Comparison of ENCODE assay signal across 14 mouse cellular contexts in genomic region chr13:48317457-48317856, GRCm38 (mm10). TPM values are rescaled to one million over a fixed set of nuclear protein-coding genes. Genes with fewer than 3 reads are reported as not detected.
A peak's percentile ranks its signal among the peaks of the same experiment; 100 is the strongest.
DNase-seq lines count a peak whose midpoint lies in the region; ATAC-seq and TF ChIP-seq lines count a peak whose summit lies in the region.
"Had no signal": no experiment of that assay in that cellular context is flagged by ENCODE, and none has a peak within 500 bp of the region (broad histone marks: within the 10 kb centered on the region; RNA-seq: fewer than 3 reads in every experiment).

No protein-coding gene starts in this region.

- H3K27ac ChIP-seq in kidney, embryonic 16.5 days (ENCODE audit: low read length): no peak overlapping the region
- no peak overlapping the region for H3K27ac ChIP-seq in embryonic facial prominence, embryonic 10.5 days (replicated peaks)
- H3K27ac ChIP-seq in midbrain, embryonic 16.5 days (ENCODE audit: low read length): 0 out of 2 replicates have a peak overlapping the region, but pooled peaks have one; percentile 12
- no peak overlapping the region for H3K27ac ChIP-seq in gastrocnemius, adult 2 months
- H3K27ac ChIP-seq: liver, embryonic 14.5 days had no signal

- DNase-seq in adrenal gland, adult 8-10 months: peak; percentile 9
- DNase-seq in adrenal gland, postnatal 10 days: no peak
- peak; percentile 10 to 21 for DNase-seq in kidney, adult 8-10 months
- peak; percentile 19 for DNase-seq in embryonic facial prominence, embryonic 10.5 days (ENCODE audit: low spot score)
- no peak for DNase-seq in MN1 (ENCODE audit: low spot score)
- DNase-seq in gastrocnemius, adult 2 months: no peak
- DNase-seq: lung, postnatal 4 days; spleen, adult 18-20 months; thymus, adult 18-20 months had no signal

- peaks cover 7% of the 10 kb centered on the region; the same call in 1 of the 2 replicates for H3K4me1 ChIP-seq in kidney, embryonic 16.5 days (ENCODE audit: insufficient read depth, low read length)
- H3K4me1 ChIP-seq in embryonic facial prominence, embryonic 10.5 days: peaks cover 17% of the 10 kb centered on the region
- H3K4me1 ChIP-seq in midbrain, embryonic 16.5 days (ENCODE audit: control insufficient read depth, insufficient read depth, low read length): peaks cover 13% of the 10 kb centered on the region

- H3K9me3 ChIP-seq in kidney, embryonic 16.5 days (ENCODE audit: low read length): no peaks in the 10 kb centered on the region
- no peaks in the 10 kb centered on the region for H3K9me3 ChIP-seq in embryonic facial prominence, embryonic 10.5 days
- no peaks in the 10 kb centered on the region for H3K9me3 ChIP-seq in midbrain, embryonic 16.5 days (replicated peaks; ENCODE audit: control insufficient read depth, low read length, poor library complexity, severe bottlenecking)

- no peaks in the 10 kb centered on the region; the same call in 1 of the 2 replicates for H3K27me3 ChIP-seq in kidney, embryonic 16.5 days (ENCODE audit: insufficient read depth, low read length)
- peaks cover 60% of the 10 kb centered on the region for H3K27me3 ChIP-seq in embryonic facial prominence, embryonic 10.5 days (replicated peaks; ENCODE audit: low read depth, poor library complexity, severe bottlenecking)
- no peaks in the 10 kb centered on the region for H3K27me3 ChIP-seq in midbrain, embryonic 16.5 days (ENCODE audit: control insufficient read depth, insufficient read depth, low read depth, low read length)

- TF ChIP-seq CTCF in gastrocnemius, adult 2 months (IDR thresholded peaks at IDR 0.05): no peak

- intact Hi-C loops in gastrocnemius, adult 2 months (cut with DNase I): no loop called here

- H3K9ac ChIP-seq in kidney, embryonic 16.5 days (replicated peaks; ENCODE audit: low read length): no peak overlapping the region
- H3K9ac ChIP-seq in midbrain, embryonic 16.5 days (ENCODE audit: low read depth, low read length): no peak overlapping the region
- H3K9ac ChIP-seq: liver, embryonic 14.5 days had no signal

- WGBS in kidney, embryonic 16.5 days: 40% methylated on average over 7 of the region's 7 CpGs
- WGBS in embryonic facial prominence, embryonic 10.5 days: 26% methylated on average over 7 of the region's 7 CpGs
- WGBS in midbrain, embryonic 16.5 days: 20% methylated on average over 7 of the region's 7 CpGs

- H3K4me3 ChIP-seq in kidney, embryonic 16.5 days (ENCODE audit: low read length): no peak overlapping the region
- no peak overlapping the region for H3K4me3 ChIP-seq in embryonic facial prominence, embryonic 10.5 days
- H3K4me3 ChIP-seq in midbrain, embryonic 16.5 days (ENCODE audit: low read depth, low read length): no peak overlapping the region
- no peak overlapping the region for H3K4me3 ChIP-seq in gastrocnemius, adult 2 months

- no peak for ATAC-seq in kidney, embryonic 16.5 days (ENCODE audit: low FRiP score, low TSS enrichment)
- no peak for ATAC-seq in midbrain, embryonic 16.5 days
- ATAC-seq: intestine, embryonic 16.5 days had no signal

- H3K4me2 ChIP-seq in kidney, embryonic 16.5 days (replicated peaks; ENCODE audit: low read depth, low read length): no peak overlapping the region
- H3K4me2 ChIP-seq in midbrain, embryonic 16.5 days (ENCODE audit: low read length): no peak overlapping the region

- no peaks in the 10 kb centered on the region for H3K36me3 ChIP-seq in kidney, embryonic 16.5 days (ENCODE audit: insufficient read depth, low read length)
- H3K36me3 ChIP-seq in embryonic facial prominence, embryonic 10.5 days (replicated peaks): no peaks in the 10 kb centered on the region
- H3K36me3 ChIP-seq in midbrain, embryonic 16.5 days (ENCODE audit: control insufficient read depth, insufficient read depth, low read length): no peaks in the 10 kb centered on the region
- H3K36me3 ChIP-seq: forebrain, embryonic 10.5 days had no signal

RNA-seq across cellular contexts. Expression of gene Id4, which starts 56.4 kb away (rescaled TPM):
- 1 to 10 TPM; 1.1 to 2.4 (median 1.7) TPM for total RNA-seq in adrenal gland, adult 8-10 months (2022)
- total RNA-seq in adrenal gland, postnatal 10 days (2021): 1 to 10 TPM; 5.0 to 5.3 TPM
- 5.7 and 13.7 TPM in 2 replicates for polyA plus RNA-seq in kidney, embryonic 16.5 days (2015; fragmentation: Nextera tagmentation; extraction: Ambion mirVana)
- polyA plus RNA-seq in embryonic facial prominence, embryonic 10.5 days (2016; fragmentation: Nextera tagmentation; extraction: Ambion mirVana): 18.6 and 19.2 TPM in 2 replicates
- 148 and 217 TPM in 2 replicates for polyA plus RNA-seq in midbrain, embryonic 16.5 days (2015; fragmentation: Nextera tagmentation; extraction: Ambion mirVana)
- under 1 TPM; 0.59 to 0.70 TPM for total RNA-seq in gastrocnemius, adult 2 months (2021)

Comparison
In these comparisons a context has a peak if more than half of its experiments do, and no peak if none do; other contexts are left out.
1. DNase-seq: peak in adrenal gland, adult 8-10 months (single experiment), kidney, adult 8-10 months (2 of 2) and embryonic facial prominence, embryonic 10.5 days (single experiment); none in adrenal gland, postnatal 10 days (single experiment), MN1 (single experiment) and gastrocnemius, adult 2 months (single experiment).